Mouse (Mus musculus): Measurements from ENCODE around the gene Fundc1.
"Not testable (repeated sequence)": the region's sequence is repeated elsewhere in the genome, so short reads cannot be mapped to it uniquely, and the experiment has no call there.

Fundc1 gene

DNA sequence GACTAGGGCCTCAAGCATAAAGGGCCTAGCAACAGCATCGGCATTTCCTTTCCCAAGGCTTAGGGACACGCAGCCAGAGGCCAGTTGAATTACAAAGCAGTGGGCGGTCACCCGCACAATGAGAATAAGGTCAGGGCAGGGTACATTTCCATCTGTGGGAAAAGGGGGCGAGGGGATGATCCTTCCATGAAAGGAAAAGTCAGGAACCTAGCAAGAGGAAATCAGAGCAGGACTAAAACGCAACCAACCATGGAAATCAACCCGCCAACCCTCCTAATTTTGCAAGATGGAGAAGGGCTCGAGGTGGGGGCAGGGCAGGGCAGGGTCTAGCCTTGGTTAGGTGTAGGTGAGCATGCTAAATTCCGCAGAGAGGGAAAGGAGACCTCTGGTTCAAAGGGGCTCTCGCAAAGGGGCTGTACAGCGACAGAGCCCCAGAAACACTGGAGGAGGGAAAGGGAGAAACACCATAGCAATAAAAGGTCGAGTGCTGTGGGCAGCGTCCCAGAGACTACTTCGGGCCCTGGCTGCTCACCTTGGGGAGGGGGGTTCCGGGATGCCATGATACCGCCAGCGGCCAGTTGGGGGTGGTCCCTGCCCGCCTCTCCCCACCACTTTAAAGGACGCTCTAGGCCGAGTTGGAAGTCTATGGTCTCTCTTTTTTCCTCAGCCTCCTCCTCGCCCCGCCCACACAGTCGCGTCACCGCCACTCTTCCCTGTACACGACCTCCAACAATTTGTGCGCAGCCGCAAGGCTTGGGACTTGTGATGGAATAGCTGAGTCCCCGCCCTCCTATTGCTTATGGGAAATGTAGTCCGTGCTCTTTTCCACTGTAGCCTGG, at the start of gene Fundc1:
TSS of gene Fundc1 (minus strand) at position 705 of the 839 bp plus-strand sequence.
- in situ Hi-C loops (cut with MboI, MseI) = no loop called here

DNA sequence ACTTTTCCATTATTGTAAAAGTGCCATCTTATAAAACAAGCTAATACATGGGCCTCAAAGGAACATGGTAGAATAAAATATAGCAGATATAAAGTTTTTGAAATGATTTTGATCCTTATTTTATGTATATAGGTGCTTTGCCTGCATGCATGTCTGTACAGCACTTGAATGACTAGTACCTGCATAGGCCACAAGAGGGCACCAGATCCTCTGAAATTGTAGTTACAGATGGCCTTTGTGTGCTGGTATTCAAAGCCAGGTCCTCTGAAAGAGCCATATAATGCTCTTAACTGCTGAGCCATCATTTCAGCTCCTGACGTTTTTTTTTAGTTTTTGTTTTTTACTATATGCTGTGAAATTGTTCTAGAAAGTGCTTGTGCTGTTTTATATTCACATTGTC, 39.1 kb upstream of the Fundc1 start:
- in situ Hi-C loops (cut with MboI, MseI) = no loop called here

DNA sequence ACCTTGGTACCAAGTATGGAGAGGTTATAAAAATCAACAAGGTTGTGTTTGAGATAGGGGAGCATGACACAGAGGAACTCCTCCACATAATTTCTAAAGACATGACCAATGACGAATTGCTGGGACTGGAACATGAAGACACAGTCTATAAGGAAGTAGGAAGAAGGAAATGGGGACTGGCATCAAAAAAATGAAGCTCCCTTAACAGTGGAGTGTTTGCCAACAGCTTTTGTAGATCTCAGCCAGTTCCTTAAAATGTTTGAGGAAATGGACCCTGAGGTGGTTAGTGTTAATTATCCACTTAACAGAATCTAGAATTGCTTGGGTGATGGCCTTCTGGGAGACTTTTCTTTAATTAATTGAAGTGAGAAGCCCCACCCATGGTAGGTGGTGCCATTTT, 36.6 kb upstream of the Fundc1 start:
- in situ Hi-C loops (cut with MboI, MseI) = no loop called here

DNA sequence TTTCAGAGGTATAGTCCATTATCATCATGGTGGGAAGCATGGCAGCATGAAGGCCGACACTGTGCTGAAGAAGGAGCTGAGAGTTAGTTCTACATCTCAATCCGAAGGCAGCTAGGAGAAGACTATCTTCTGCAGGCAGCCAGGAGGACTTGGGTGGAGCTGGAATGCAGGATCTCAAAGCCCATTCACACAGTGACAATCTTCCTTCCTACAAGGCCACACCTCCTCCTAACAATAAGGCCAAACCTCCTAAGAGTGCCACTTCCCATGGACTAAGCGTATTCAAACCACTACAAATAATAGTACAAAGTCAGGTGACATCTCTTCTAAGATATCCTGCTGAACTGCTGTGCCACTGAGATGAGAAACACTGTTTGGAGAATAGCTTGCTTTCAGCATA, 35.5 kb upstream of the Fundc1 start:
- in situ Hi-C loops (cut with MboI, MseI) = no loop called here

DNA sequence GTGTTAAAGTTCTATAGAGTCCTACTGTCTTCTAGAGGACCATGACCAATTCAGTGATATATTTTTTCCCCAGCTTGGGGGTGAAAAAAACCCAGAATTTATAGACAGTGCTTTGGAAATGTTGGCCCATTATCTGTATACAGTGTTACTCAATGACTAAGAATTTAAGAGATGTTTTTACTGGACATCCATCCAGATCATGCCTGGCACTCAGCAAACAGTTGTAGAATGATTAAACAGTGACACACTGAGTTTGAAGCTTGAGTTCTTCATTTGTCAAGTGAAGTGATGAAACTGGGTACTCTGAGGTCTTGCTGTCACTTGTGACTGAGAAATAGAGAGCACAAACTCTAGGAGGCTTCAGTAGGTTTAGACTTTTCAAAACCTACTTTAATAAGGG, 21.2 kb upstream of the Fundc1 start:
- in situ Hi-C loops (cut with MboI, MseI) = no loop called here

DNA sequence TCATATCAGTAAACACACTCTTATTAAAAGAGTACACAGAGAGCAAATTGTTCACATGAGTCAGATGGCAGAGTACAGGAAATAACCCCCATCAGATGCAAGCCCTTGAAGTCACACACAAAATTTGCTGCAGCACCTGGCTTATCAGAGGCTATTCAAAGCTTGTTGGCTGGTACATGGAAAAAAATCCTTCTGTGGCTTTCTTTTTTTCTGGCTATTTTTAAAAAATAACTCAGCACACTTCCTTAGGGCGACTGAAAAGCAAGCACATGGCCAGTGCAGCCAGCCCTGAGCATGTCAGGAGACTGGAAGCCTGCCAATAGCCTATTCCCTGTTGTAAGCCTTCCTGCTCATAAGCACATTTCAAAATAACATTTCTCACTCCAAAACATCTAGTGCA, 18.6 kb upstream of the Fundc1 start:
- in situ Hi-C loops (cut with MboI, MseI) = no loop called here

DNA sequence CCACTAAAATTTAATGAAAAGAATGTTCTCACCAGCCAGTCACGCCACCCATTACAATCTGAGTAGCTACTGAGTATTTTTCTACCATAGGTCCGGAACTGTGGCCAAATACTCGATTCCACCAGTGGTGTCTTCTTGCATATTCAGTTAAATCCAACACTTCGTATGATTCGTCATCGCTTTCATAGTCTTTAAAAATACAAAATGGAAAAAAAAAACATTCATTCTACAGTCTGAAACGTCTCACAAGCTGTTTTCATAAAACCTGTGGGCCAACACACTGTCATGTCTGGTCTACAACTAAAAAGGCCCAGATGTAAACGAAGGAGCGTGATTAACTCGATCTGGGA, 879 bp downstream of the Fundc1 start:
- in situ Hi-C loops (cut with MboI, MseI) = no loop called here

DNA sequence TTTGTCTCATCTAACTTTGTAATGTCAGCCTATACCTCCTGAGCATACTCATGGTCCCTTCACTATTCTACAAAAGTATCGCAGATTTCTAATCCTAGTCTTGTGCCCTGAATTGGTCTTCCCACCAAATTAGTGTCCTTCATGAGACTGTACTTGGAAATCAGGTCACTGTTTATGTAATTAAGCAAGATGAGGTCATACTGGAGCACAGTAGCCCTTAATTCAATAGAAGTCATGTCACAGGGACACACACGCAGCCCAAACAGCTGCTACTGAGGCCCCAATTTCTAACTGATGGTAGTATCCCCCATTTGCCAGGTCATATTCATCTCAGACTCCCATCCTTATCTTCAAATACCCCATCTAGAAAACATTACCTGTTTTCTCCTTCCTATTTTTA, 3.5 kb downstream of the Fundc1 start:
- in situ Hi-C loops (cut with MboI, MseI) = no loop called here

DNA sequence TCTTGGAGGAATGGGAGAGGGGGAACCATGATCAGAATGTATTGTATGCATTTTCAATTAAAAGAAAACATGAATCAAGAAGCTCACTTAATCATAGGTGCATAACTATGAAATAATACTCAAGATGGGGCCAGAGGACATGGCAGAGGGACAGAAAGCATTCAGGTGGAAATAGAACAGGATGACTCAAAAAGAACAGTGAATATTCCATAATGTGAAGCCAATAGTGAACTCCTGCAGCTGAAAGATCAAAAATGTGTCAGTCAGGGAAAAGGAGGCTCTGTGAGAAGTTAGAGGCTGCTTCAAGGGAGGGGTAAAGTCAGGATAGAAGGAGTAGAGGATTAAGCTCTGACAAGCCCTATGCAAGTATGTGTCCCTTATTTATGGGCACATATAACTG, 6.4 kb downstream of the Fundc1 start:
- in situ Hi-C loops (cut with MboI, MseI) = no loop called here

DNA sequence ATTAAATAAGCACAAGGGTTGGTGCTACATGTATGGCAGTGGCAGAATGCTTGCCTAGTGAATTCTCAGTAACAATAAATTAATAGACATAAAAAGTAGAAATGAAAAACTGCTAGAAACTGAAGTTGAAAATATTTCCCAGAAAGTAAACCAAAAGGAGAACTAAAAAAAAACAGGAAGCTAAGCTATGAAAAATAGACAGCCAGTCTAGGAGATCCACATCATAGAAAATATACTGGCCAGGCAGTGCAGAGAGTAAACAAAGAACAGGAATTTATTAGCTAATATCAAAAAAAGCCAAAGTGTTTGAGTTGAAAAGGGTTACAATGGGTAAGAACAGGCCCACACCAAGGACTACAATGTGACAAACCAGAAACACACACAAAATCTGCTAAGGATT, 7.4 kb downstream of the Fundc1 start:
- in situ Hi-C loops (cut with MboI, MseI) = no loop called here

DNA sequence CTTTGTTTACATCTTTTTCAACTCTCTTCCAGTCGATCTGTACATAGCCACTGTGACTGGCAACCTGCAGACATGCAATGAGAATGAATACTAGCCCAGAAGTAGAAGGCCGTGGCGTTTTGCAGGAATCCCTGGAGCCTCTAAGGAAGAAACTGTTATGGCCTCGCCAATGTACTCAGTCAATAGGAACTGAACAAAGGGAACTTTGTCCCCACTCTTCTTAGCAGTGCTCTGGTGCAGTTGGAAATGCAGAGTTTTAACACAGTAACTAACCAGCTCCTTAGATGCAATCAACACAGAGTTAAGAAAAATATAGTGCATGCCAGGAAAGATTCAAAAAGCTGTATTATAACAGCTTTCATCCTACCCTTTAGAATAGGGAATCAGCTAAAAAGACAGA, 13.4 kb downstream of the Fundc1 start:
- in situ Hi-C loops (cut with MboI, MseI) = no loop called here

DNA sequence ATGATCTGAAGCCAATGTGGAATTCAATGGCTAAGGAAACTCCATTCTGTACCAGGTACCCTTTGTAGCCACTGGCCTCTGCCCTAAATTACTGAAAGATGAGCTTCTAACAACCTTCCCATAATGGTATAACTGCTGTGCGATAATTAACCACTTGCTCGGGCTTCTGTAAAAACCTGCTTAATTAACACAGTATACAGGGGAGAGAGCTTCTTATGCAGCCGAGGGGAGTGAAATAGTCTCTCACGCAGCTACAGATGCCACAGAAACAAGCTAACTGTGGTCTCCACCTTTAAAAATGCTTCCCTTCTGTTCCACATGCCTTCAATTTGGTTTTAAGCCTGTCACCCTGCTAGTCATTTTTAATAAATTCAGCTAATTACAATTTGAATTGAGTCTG, 17.6 kb downstream of the Fundc1 start:
- in situ Hi-C loops (cut with MboI, MseI) = no loop called here

DNA sequence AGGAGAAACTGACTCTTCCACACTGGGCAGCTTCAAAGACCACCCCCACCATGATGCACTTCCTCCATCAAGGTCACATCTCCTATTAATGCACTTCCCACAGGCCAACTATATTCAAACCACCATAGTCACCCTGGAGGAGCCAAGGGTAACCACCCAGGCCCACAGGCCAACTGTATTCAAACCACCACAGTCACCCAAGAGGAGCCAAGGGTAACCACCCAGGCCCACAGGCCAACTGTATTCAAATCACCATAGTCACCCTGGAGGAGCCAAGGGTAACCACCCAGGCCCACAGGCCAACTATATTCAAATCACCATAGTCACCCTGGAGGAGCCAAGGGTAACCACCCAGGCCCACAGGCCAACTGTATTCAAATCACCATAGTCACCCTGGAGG, 20.5 kb downstream of the Fundc1 start:
- in situ Hi-C loops (cut with MboI, MseI) = not testable (repeated sequence)

DNA sequence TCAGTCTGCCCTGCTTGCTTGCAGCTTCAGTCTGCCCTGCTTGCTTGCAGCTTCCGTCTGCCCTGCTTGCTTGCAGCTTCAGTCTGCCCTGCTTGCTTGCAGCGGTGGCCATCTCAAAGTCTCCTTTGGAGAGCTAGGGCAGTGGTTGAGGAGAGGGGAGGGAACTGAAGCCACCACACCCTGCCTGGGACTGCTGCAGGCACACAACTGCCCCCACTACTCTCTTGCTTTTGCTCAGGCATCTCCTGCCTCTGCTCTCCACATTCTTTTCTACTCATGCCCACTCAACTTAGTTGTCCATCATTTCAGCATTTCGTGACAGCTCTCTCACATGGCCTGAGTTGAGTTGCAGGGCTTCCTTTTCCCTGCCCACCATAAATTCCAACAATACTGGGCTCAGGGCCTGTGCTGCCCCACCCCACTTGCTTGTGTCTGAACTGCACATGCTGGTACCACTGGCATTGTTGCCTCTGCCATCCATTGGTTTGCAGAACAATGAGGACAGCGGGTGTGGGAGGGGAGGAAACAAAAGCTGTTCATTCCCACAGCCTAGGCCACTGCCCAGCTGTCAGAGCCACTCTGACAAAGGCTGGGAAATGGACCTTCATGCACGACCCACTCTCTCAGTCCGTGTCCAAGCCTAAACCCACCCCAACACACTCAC, 24.9 kb downstream of the Fundc1 start:
- in situ Hi-C loops (cut with MboI, MseI) = no loop called here

DNA sequence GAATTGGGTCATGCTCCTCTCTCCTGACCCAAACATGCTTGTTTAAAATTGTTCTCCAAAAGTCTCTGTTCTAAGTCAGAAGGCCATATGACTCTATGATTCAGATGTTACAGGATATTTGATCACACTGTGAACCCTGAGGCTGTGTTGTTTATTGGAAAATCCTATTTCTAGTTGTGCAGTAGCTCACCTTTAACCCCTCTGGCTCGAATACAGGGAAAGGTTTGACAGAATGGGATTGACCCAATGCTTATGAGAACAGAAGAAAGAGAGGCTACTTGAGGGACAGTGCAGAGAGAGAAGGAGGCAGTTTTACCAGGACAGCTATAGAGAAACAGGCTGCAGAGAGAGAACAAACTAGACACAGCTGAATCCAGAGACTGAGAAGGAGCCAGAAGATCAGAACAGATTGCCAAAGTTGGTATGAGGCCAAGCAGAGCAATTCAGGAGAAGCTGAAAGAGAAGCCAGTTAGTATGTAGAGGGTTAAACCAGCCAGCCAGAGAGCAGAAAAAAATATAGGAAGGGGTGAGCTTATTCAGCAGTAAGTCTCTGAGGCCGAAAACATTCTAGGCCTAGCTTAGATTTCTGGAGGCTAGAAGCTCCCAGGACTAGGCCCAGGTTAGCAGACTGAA, 27.1 kb downstream of the Fundc1 start:
- in situ Hi-C loops (cut with MboI, MseI) = no loop called here

DNA sequence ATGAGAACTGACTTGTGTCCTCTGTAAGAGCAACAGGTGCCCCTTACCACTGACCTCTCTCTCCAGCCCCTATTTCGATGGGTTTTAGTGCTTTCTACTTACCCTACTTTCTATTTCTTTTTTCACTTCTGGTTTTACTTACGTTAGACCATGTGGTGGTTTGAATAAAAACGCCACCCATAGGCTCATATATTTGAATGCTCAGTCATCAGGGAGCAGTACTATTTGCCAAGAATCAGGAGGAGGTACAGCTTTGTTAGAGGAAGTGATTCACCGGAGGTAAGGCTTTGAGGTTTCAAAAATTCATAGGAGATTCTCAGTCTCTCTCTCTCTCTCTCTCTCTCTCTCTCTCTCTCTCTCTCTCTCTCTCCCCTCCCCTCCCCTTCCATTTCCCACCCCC, 34.4 kb downstream of the Fundc1 start:
- in situ Hi-C loops (cut with MboI, MseI) = no loop called here

DNA sequence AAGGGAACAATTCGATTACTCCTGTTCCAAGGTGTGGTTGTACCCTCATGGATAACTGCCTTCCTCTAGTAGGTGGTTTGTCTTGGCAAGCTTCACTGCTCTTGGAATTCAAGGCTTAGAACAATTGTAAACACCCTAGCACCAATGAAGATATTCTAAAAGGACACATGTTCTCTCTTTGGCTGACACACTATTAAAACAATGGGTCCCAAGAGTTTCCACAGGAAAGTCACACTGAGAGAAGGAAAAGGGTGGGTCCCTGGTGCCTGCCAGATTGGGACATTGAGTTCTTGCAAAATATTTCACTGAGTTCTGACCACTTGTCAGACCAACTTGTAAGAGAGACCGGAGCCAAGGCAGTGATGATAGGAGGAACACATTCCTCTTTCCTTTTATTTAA, 45.1 kb downstream of the Fundc1 start:
- in situ Hi-C loops (cut with MboI, MseI) = no loop called here

DNA sequence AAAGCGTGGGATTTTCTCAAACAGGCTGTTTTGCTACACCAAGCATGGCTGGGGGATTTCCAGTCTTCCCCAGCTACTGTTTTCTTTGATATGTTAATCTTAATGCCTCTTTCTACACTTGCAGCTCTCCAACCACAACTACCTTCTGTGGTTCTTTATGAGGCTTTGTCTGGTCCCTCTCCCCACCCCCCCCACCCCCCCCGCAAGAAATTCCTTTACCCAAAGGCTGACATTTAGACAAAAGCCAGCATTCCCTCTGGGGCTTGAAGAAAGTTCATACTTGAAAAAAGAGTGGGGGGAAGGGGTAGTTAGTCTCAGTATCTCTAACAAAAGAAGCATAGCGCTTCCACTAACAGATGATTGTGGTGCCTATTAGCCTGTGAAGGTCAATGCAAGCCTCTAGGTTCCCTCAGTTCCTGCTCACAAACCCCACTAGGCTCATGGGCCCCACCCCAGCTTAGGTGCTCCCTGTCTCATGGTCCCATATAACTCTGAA, 50.9 kb downstream of the Fundc1 start:
- in situ Hi-C loops (cut with MboI, MseI) = no loop called here

DNA sequence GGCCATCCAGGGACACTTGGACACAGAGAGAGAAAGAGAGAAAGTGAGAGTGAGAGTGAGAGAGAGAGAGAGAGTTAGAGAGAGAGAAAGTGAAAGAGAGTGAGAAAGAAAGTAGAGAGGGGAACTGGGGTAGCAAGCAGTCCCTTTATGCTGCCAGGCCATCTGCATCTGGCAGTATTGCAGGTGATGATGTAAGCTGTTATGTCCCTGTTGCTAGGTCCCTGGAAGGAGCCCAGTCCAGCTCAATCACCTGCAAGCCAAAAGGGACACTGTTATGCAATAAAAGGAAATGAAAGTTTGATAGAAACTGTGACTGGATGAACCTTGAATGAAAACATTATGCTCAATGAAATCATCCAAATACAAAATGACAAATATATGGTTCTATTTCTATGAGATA, 52.0 kb downstream of the Fundc1 start:
- in situ Hi-C loops (cut with MboI, MseI) = no loop called here

DNA sequence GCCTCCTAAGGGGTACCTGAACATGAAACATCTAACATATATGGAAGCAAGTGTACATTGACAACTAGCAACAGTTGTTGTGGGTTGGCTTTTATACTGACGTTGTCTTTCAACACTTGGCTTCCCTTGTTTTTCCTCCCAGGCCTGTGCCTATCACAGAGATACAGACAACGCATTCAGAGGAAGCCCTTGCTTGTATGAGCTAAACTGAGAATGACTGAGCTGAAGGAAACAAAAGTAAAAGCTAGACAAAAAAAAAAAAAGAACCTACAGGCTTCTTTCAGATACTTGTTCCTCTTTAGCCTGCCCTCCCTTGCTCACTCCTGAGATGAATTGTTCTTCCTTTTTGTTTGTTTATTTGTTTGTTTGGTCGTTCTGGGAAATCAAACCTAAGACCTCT, 58.1 kb downstream of the Fundc1 start:
- in situ Hi-C loops (cut with MboI, MseI) = no loop called here

DNA sequence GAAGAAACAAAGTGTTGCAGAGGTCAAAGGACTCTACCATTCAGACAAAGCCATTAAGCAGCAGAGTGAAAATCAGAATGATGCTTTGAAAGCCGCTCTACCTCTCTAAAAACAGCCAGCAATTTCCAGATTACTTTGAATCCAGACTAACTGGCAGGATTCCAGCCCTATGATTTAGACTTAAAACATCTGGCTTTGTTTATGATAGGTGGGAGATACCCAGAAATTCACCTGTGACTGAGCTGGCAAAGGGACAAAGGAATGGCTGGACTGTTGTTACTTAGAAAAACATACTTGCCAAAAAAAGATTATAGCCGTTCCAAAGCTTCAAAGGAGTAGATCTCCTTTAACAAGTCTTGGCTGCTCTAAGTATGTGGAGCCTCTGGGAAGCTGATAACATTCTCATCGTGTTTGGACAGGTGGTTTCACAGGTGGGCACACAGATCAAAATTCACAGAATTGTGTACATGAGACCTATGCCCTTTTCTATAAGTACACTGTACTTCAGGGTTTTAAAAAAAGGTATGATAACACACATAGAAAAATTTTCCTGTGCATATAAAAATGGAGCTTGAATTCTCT, 60.0 kb downstream of the Fundc1 start:
- in situ Hi-C loops (cut with MboI, MseI) = no loop called here
